19 mouse cellular contexts compared by ENCODE assay signal in genomic region chr3:63988722-63989440, GRCm38 (mm10).
"Had no signal": no experiment of that assay in that cellular context is flagged by ENCODE, and none has a peak within 500 bp of the region (broad histone marks: within the 10 kb centered on the region; RNA-seq: fewer than 3 reads in every experiment).

No protein-coding gene starts in this region.

- H3K27me3 ChIP-seq: liver, embryonic 15.5 days; midbrain, embryonic 13.5 days; midbrain, embryonic 15.5 days; neural tube, embryonic 13.5 days; neural tube, embryonic 15.5 days had no signal

- H3K4me2 ChIP-seq: liver, embryonic 15.5 days; lung, embryonic 14.5 days; midbrain, embryonic 13.5 days; midbrain, embryonic 15.5 days; neural tube, embryonic 13.5 days; neural tube, embryonic 15.5 days had no signal

- H3K4me3 ChIP-seq: liver, embryonic 15.5 days; midbrain, embryonic 10.5 days; midbrain, embryonic 13.5 days; midbrain, embryonic 15.5 days; myocyte; neural tube, embryonic 13.5 days; neural tube, embryonic 15.5 days had no signal

- H3K9ac ChIP-seq: liver, embryonic 15.5 days; liver, postnatal 0 days; lung, embryonic 14.5 days; midbrain, embryonic 13.5 days; midbrain, embryonic 15.5 days; neural tube, embryonic 13.5 days; neural tube, embryonic 15.5 days had no signal

- H3K9me3 ChIP-seq: liver, embryonic 15.5 days; midbrain, embryonic 10.5 days; midbrain, embryonic 13.5 days; midbrain, embryonic 15.5 days; neural tube, embryonic 13.5 days; neural tube, embryonic 15.5 days had no signal

- ATAC-seq: liver, postnatal 0 days; midbrain, embryonic 13.5 days; midbrain, embryonic 15.5 days had no signal

- H3K27ac ChIP-seq: liver, embryonic 15.5 days; midbrain, embryonic 10.5 days; midbrain, embryonic 13.5 days; midbrain, embryonic 15.5 days; neural tube, embryonic 13.5 days; neural tube, embryonic 15.5 days had no signal

- DNase-seq: liver, postnatal 0 days; lung, embryonic 14.5 days; lung, postnatal 10 days; lung, postnatal 4 days; retina, postnatal 1 day; right cerebral cortex, adult 18-20 months; right cerebral cortex, postnatal 25 days; right cerebral cortex, postnatal 4 days; spleen, adult 18-20 months; thymus, adult 18-20 months; thymus, postnatal 25 days; thymus, postnatal 4 days had no signal

- H3K4me1 ChIP-seq: liver, embryonic 15.5 days; midbrain, embryonic 10.5 days; midbrain, embryonic 13.5 days; midbrain, embryonic 15.5 days; neural tube, embryonic 13.5 days; neural tube, embryonic 15.5 days had no signal
